In the genomic region with DNA sequence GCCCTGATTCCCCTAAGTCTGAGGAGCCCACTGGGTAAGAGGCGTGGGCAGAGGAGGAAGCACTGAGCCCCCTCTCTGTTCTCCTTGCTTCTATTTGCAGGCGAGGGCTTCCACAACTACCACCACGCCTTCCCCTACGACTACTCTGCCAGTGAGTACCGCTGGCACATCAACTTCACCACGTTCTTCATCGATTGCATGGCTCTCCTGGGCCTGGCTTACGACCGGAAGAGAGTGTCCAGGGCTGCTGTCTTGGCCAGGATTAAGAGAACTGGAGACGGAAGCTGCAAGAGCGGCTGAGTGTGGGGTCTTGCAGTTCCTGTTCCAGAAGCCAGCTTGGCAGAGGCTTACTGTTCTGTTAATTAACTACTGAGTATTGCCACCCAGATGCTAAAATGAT, we compare ENCODE assay signal across 15 mouse cellular contexts. TPM values are rescaled to one million over a fixed set of nuclear protein-coding genes. Genes with fewer than 3 reads are reported as not detected.
DNase-seq lines count a peak whose midpoint lies in the region; ATAC-seq and TF ChIP-seq lines count a peak whose summit lies in the region.
"Had no signal": no experiment of that assay in that cellular context is flagged by ENCODE, and none has a peak within 500 bp of the region (broad histone marks: within the 10 kb centered on the region; RNA-seq: fewer than 3 reads in every experiment).

No protein-coding gene starts in this region.

- H3K4me2 ChIP-seq in lung, embryonic 15.5 days = no peak overlapping the region
- no peak overlapping the region for H3K4me2 ChIP-seq in limb, embryonic 11.5 days (ENCODE audit: low read depth, severe bottlenecking)
- H3K4me2 ChIP-seq: embryonic facial prominence, embryonic 13.5 days had no signal

- TF ChIP-seq POLR2A in cortical plate, adult 2 months (IDR thresholded peaks at IDR 0.05; ENCODE audit: extremely low read depth, insufficient read depth, low read length) = 0 out of 2 replicates have a peak, but pooled peaks have one; percentile 23

- H3K27ac ChIP-seq in heart, embryonic 10.5 days = no peak overlapping the region
- H3K27ac ChIP-seq in lung, embryonic 15.5 days = 0 out of 2 replicates have a peak overlapping the region, but pooled peaks have one; percentile 29
- no peak overlapping the region for H3K27ac ChIP-seq in cortical plate, adult 2 months (ENCODE audit: insufficient read depth, low read length)
- H3K27ac ChIP-seq in limb, embryonic 11.5 days (replicated peaks; ENCODE audit: low read depth, low read length) = no peak overlapping the region
- H3K27ac ChIP-seq: embryonic facial prominence, embryonic 13.5 days had no signal

- H3K36me3 ChIP-seq in heart, embryonic 10.5 days = peaks cover 97% of the 10 kb centered on the region
- peaks cover 95% of the 10 kb centered on the region for H3K36me3 ChIP-seq in lung, embryonic 15.5 days
- H3K36me3 ChIP-seq in limb, embryonic 11.5 days (ENCODE audit: control insufficient read depth, insufficient read depth, low read length) = peaks cover 58% of the 10 kb centered on the region

- no peak for TF ChIP-seq CTCF in cortical plate, adult 2 months (IDR thresholded peaks at IDR 0.05; ENCODE audit: extremely low read depth, insufficient read depth, low read length)

- ATAC-seq in lung, embryonic 15.5 days (ENCODE audit: borderline replicate concordance, extremely low read depth, low FRiP score, low TSS enrichment) = peak; percentile 24; the same call in 1 of the 2 replicates
- no peak for ATAC-seq in limb, embryonic 11.5 days (ENCODE audit: insufficient number of reproducible peaks, low FRiP score, low TSS enrichment, low read depth)
- ATAC-seq: CD4-positive, CD25-positive, alpha-beta regulatory T cell, adult 4 months had no signal

- peak; percentile 50 for DNase-seq in heart, embryonic 10.5 days (ENCODE audit: low spot score)
- DNase-seq in heart, postnatal 10 days = no peak
- DNase-seq in lung, adult 18-20 months = no peak
- DNase-seq in limb, embryonic 11.5 days (ENCODE audit: low spot score) = peak; percentile 19
- no peak for DNase-seq in thymus, postnatal 0 days (ENCODE audit: low spot score)
- DNase-seq in cerebellum, postnatal 10 days = no peak
- DNase-seq: adrenal gland, adult 2 months; heart, adult 18-20 months; heart, postnatal 36 days; kidney, adult 2 months had no signal

- WGBS in heart, embryonic 10.5 days = 89% methylated on average over 11 of the region's 11 CpGs
- WGBS in lung, embryonic 15.5 days = 59% methylated on average over 11 of the region's 11 CpGs
- WGBS in limb, embryonic 11.5 days = 94% methylated on average over 11 of the region's 11 CpGs

- H3K4me1 ChIP-seq in heart, embryonic 10.5 days = peaks cover 31% of the 10 kb centered on the region
- H3K4me1 ChIP-seq in lung, embryonic 15.5 days = peaks cover 71% of the 10 kb centered on the region
- peaks cover 27% of the 10 kb centered on the region for H3K4me1 ChIP-seq in cortical plate, adult 2 months (ENCODE audit: control insufficient read depth, insufficient read depth, low read length)
- peaks cover 16% of the 10 kb centered on the region for H3K4me1 ChIP-seq in limb, embryonic 11.5 days (ENCODE audit: control insufficient read depth, insufficient read depth, low read length)

- intact Hi-C loops in heart, postnatal 10 days (cut with DNase I) = no loop called here

- 0 out of 2 replicates have a peak, but pooled peaks cover 4% of the 10 kb centered on the region for H3K27me3 ChIP-seq in heart, embryonic 10.5 days (ENCODE audit: insufficient read depth, poor library complexity, severe bottlenecking)
- H3K27me3 ChIP-seq in lung, embryonic 15.5 days = no peaks in the 10 kb centered on the region
- no peaks in the 10 kb centered on the region for H3K27me3 ChIP-seq in limb, embryonic 11.5 days (ENCODE audit: control insufficient read depth, insufficient read depth, low read length)
- H3K27me3 ChIP-seq: embryonic facial prominence, embryonic 13.5 days; Patski had no signal

- H3K4me3 ChIP-seq in heart, embryonic 10.5 days = no peak overlapping the region
- H3K4me3 ChIP-seq in lung, embryonic 15.5 days = no peak overlapping the region
- no peak overlapping the region for H3K4me3 ChIP-seq in cortical plate, adult 2 months (ENCODE audit: insufficient read depth, low read length)
- no peak overlapping the region for H3K4me3 ChIP-seq in limb, embryonic 11.5 days (ENCODE audit: low read depth, low read length)
- H3K4me3 ChIP-seq: embryonic facial prominence, embryonic 13.5 days had no signal

- H3K9me3 ChIP-seq in heart, embryonic 10.5 days = no peaks in the 10 kb centered on the region
- H3K9me3 ChIP-seq in lung, embryonic 15.5 days = no peaks in the 10 kb centered on the region
- no peaks in the 10 kb centered on the region for H3K9me3 ChIP-seq in limb, embryonic 11.5 days (ENCODE audit: control insufficient read depth, low read length)
- H3K9me3 ChIP-seq: embryonic facial prominence, embryonic 13.5 days had no signal

- no peak overlapping the region for H3K9ac ChIP-seq in lung, embryonic 15.5 days
- no peak overlapping the region for H3K9ac ChIP-seq in limb, embryonic 11.5 days (ENCODE audit: low read length)
- H3K9ac ChIP-seq: embryonic facial prominence, embryonic 13.5 days had no signal

RNA-seq across cellular contexts. Expression of gene Scd2, which starts 9.4 kb away (rescaled TPM):
- polyA plus RNA-seq in heart, embryonic 10.5 days (2016; fragmentation: Nextera tagmentation; extraction: Ambion mirVana) = 195 and 207 TPM in 2 replicates
- total RNA-seq in heart, postnatal 10 days (2021) = 10 to 100 TPM; 30.3 to 34.6 TPM
- polyA plus RNA-seq in lung, embryonic 15.5 days (2015; fragmentation: Nextera tagmentation; extraction: Ambion mirVana) = 210 and 224 TPM in 2 replicates
- 600 and 717 TPM in 2 replicates for polyA plus RNA-seq in cortical plate, adult 2 months (2012; rRNA removed)
- polyA plus RNA-seq in limb, embryonic 11.5 days (2014; fragmentation: Nextera tagmentation; extraction: Ambion mirVana) = 309 and 322 TPM in 2 replicates
- polyA plus RNA-seq in thymus, postnatal 0 days (2015; fragmentation: Nextera tagmentation; extraction: Ambion mirVana) = 68.8 and 69.7 TPM in 2 replicates

RNA-seq across cellular contexts. Expression of gene Scd4, which starts 30.0 kb away (rescaled TPM):
- 0.06 and 0.16 TPM in 2 replicates for polyA plus RNA-seq in heart, embryonic 10.5 days (2016; fragmentation: Nextera tagmentation; extraction: Ambion mirVana)
- total RNA-seq in heart, postnatal 10 days (2021) = 10 to 100 TPM; 44.0 to 67.2 TPM
- 0.15 and 0.35 TPM in 2 replicates for polyA plus RNA-seq in lung, embryonic 15.5 days (2015; fragmentation: Nextera tagmentation; extraction: Ambion mirVana)
- polyA plus RNA-seq in cortical plate, adult 2 months (2012; rRNA removed) = 0.25 and 0.33 TPM in 2 replicates
- polyA plus RNA-seq in limb, embryonic 11.5 days (2014; fragmentation: Nextera tagmentation; extraction: Ambion mirVana) = 0.09 TPM in 1 of 2 replicates, not detected in the other
- polyA plus RNA-seq in thymus, postnatal 0 days (2015; fragmentation: Nextera tagmentation; extraction: Ambion mirVana) = 0.18 TPM in 2 replicates

Comparison
In these comparisons a context has a peak if more than half of its experiments do, and no peak if none do; other contexts are left out.
1. DNase-seq: peak in heart, embryonic 10.5 days (single experiment) and limb, embryonic 11.5 days (single experiment); none in heart, postnatal 10 days (0 of 2), lung, adult 18-20 months (0 of 2), thymus, postnatal 0 days (single experiment) and cerebellum, postnatal 10 days (0 of 2).